Mouse (Mus musculus): ENCODE measurements around the gene Gm3043. TPM values are rescaled to one million over a fixed set of nuclear protein-coding genes. Genes with fewer than 3 reads are reported as not detected.
"Not testable (repeated sequence)": the region's sequence is repeated elsewhere in the genome, so short reads cannot be mapped to it uniquely, and the experiment has no call there.

Gm3043 gene
- not detected in 2 replicates for polyA plus RNA-seq (2015; fragmentation: Nextera tagmentation; extraction: Ambion mirVana)

GRCm38 (mm10) chr14:3688483-3688882 is at the start of gene Gm3043:
Gene Gm3043 (plus strand): TSS chr14:3688783.
- H3K4me2 ChIP-seq; H3K9me3 ChIP-seq; H3K36me3 ChIP-seq; H3K27me3 ChIP-seq (replicated peaks); H3K4me3 ChIP-seq; H3K4me1 ChIP-seq; ATAC-seq (ENCODE audit: extremely low read depth, insufficient number of reproducible peaks, low FRiP score, low TSS enrichment); H3K27ac ChIP-seq (replicated peaks); H3K9ac ChIP-seq: not testable (repeated sequence)
- no CpG with 5 or more reads among the region's 3 CpGs for WGBS

- WGBS = no CpG with 5 or more reads among the region's 32 CpGs
- not testable (repeated sequence) for ATAC-seq (ENCODE audit: extremely low read depth, insufficient number of reproducible peaks, low FRiP score, low TSS enrichment)
Measured at GRCm38 (mm10) chr14:3651730-3652129, 36.9 kb upstream of the Gm3043 start, which contains the start of gene Gm3020. Gene Gm3020 (plus strand): TSS chr14:3652030.

More at GRCm38 (mm10) chr14:3651730-3652129, 36.9 kb upstream of the Gm3043 start, which contains the start of gene Gm3020:
- not testable (repeated sequence) for H3K27me3 ChIP-seq (replicated peaks); H3K4me1 ChIP-seq; H3K9ac ChIP-seq; H3K4me3 ChIP-seq; H3K4me2 ChIP-seq; H3K9me3 ChIP-seq; H3K27ac ChIP-seq (replicated peaks); H3K36me3 ChIP-seq

Other genes with a start within 250 kb of the Gm3043 start
- gene Gm10408, start 239.4 kb upstream of the Gm3043 start, polyA plus RNA-seq (2015; fragmentation: Nextera tagmentation; extraction: Ambion mirVana) = not detected in 2 replicates
- not detected in 2 replicates for gene Gm3012, start 54.3 kb upstream of the Gm3043 start, polyA plus RNA-seq (2015; fragmentation: Nextera tagmentation; extraction: Ambion mirVana)
- gene Gm3020, start 36.8 kb upstream of the Gm3043 start, polyA plus RNA-seq (2015; fragmentation: Nextera tagmentation; extraction: Ambion mirVana) = 7.0 and 7.8 TPM in 2 replicates
- 3.3 and 4.0 TPM in 2 replicates for gene Gm3002, start 121.3 kb downstream of the Gm3043 start, polyA plus RNA-seq (2015; fragmentation: Nextera tagmentation; extraction: Ambion mirVana)
- 0.37 TPM in 1 of 2 replicates, not detected in the other for gene Gm3033, start 157.5 kb downstream of the Gm3043 start, polyA plus RNA-seq (2015; fragmentation: Nextera tagmentation; extraction: Ambion mirVana)
- gene Gm2916, start 195.4 kb downstream of the Gm3043 start, polyA plus RNA-seq (2015; fragmentation: Nextera tagmentation; extraction: Ambion mirVana) = 0.24 TPM in 1 of 2 replicates, not detected in the other
- not detected in 2 replicates for gene Gm3029, start 243.0 kb downstream of the Gm3043 start, polyA plus RNA-seq (2015; fragmentation: Nextera tagmentation; extraction: Ambion mirVana)

All from heart, embryonic 13.5 days (tissue).